Mouse (Mus musculus): ENCODE measurements around the gene Scel.

DNA sequence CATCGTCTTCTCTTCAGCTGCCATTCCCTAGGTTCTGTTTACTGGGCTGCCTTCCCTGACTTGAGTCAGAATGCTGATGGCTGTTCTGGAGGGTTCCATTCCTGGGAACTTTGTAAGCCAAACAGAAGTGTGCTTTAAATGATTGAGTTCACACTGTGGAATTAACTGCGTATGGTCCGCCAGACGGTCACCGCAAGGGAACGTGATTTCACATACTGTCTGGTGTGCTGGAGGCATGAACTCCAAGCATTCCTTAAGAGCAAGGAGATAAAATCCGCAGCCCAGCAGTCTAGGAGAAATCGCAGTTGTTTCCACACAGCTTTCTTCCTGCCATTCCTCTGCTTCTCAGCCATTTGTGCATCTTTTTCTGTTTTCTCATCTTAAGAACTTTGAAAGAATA lies 2.3 kb downstream of the Scel start:
- TF ChIP-seq MYOG (IDR thresholded peaks at IDR 0.05; ENCODE audit: control insufficient read depth, extremely low read depth, insufficient read length), result no peak
- no peak for TF ChIP-seq USF1 (IDR thresholded peaks at IDR 0.05; ENCODE audit: low read depth)
- TF ChIP-seq CTCF (IDR thresholded peaks at IDR 0.05; ENCODE audit: control insufficient read depth, insufficient read depth, insufficient read length), result no peak
- TF ChIP-seq CEBPB (IDR thresholded peaks at IDR 0.05; ENCODE audit: low read depth), result no peak
- no peak for TF ChIP-seq MAX (IDR thresholded peaks at IDR 0.05)
- no peak for TF ChIP-seq FOSL1 (IDR thresholded peaks at IDR 0.05; ENCODE audit: insufficient read depth, low read length, poor library complexity, severe bottlenecking)
- TF ChIP-seq MYOD1 (IDR thresholded peaks at IDR 0.05; ENCODE audit: control insufficient read depth, insufficient read length, low read depth), result no peak
